Mouse (Mus musculus) adrenal gland, adult (tissue): ENCODE data around the gene Cdk5rap3.
A peak's percentile ranks its signal among the peaks of the same experiment; 100 is the strongest.

ENCODE experiments used
- DNase-seq, 2 experiments: peaks; one replicate each; pipeline ENCODE4 v3.0.0; 2022 to 2023; ENCODE audit warnings: low spot score in 1 of 2; ENCODE audit not compliant: inconsistent age in 2 of 2

The Cdk5rap3 gene

GRCm38 (mm10) chr11:96899449-96900306 lies 16.6 kb downstream of the Cdk5rap3 start:
- DNase-seq = no peak

- DNase-seq = no peak
Observed at GRCm38 (mm10) chr11:96895886-96896285, 20.4 kb downstream of the Cdk5rap3 start.

DNA sequence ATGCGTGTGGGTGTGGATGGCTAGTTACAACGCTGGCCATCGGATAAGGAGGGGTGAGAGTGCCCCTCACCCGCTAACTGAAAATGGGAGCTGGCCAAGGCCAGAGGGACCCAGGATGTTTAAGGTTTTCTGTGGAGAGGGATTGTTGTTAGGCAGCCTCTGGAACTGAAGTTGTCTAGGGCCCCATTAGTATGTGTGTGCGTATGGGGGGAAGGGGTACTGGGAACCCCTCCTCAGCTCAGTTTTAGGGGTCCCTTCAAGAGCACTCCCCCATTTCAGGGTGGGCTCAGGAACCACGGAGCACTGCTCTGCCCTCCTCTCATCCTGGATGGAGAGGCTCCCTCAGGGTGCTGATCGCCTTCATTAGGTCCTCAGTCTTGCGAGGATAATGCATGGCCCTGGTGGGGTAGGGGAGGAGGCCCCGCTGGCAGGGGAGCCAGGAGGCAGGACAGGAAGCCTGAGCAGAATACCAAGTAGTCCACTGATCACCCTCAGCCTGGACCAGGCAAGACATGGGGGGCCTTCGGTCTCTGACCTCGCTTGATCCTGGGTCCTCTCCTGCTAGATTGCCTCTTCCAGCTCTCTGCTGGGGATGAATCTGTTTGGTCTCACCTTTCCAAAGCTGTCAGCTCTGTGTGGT lies 23.0 kb downstream of the Cdk5rap3 start:
- no peak for DNase-seq

- no peak for DNase-seq
Observed at GRCm38 (mm10) chr11:96891784-96892527, 24.3 kb downstream of the Cdk5rap3 start.

- DNase-seq = no peak
Observed at GRCm38 (mm10) chr11:96886942-96887546, 29.3 kb downstream of the Cdk5rap3 start.

GRCm38 (mm10) chr11:96885901-96886340 lies 30.4 kb downstream of the Cdk5rap3 start:
- DNase-seq = no peak

GRCm38 (mm10) chr11:96880296-96880695 lies 36.0 kb downstream of the Cdk5rap3 start:
- DNase-seq = no peak

GRCm38 (mm10) chr11:96879359-96879758 lies 36.9 kb downstream of the Cdk5rap3 start:
- DNase-seq = no peak

DNA sequence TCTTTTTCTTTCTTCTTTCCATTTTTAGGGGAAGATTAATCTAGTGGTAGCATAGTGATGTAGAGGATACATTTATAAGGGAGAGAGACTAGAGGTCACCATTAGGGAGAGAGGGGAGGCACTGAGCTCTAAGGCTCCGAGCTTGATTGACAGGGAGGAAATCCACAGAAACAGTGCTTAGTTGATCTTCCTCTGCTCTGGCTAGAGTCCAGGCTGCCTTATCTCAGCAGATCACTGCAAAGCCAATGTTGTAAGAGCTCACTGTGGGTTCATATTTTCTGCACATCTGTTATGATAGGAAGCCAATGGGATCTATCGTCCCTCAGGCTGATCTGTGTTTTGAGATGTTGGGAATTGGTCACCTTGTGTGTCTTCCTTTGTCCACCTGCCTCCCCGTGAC lies 37.6 kb downstream of the Cdk5rap3 start:
- no peak for DNase-seq

- no peak for DNase-seq
Observed at GRCm38 (mm10) chr11:96877071-96877470, 39.2 kb downstream of the Cdk5rap3 start.

DNA sequence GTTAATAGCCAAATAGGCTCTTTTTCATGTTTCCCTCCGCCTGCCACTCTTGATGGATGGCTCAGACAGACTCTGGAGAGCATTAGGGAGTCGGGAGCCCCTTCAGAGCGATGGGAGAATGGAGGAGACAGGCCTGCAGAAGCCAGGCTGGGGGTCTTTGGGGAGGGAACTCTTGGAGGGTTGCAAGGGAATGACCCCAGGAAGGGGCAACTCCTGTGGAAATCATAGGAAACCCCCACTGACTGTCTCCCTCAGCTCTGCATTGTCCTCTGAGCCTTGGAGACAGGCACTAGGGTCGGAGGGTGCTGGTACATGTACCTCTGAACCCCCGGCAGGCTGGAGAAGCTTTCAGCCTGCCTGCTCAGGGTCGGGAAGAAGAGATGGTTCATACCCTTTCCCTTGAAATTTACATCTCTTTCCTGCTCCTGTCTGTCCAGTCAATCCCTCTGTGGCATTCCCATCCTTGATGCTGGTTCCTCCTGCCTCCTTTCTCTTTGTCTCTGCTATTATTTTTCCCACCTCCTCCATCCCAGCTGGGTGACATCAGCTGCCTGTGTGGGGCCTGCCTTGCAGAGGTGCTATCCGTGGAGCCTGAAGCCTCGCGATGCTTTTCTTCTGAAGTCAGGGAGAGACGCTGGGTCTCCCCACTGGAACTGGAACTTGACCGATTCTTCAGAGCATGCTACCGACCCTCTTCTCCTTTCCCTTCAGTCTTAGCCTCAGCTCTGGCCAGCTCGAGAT lies 39.8 kb downstream of the Cdk5rap3 start:
- no peak for DNase-seq

DNA sequence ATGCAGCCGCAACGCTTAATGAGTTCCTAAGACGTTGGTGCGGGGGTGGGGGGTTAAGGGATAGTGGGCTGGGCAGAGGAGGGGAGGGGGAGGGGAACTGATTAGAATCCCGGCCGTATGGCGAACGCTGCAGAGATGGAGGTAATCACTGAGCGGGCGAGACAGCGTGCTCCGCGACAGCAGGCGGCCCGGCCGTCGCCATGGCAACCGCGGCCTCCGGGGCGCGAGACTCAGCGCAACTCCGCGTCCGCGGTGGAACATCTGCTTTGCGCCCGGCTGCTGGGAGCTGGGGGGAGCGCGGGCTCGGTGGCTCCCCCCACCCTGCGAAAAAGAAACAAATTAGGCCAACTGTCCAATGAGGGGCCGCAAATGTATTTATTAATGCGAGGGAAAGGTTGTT lies 40.6 kb downstream of the Cdk5rap3 start:
- DNase-seq = peak; percentile 81 to 87

- no peak for DNase-seq
Observed at GRCm38 (mm10) chr11:96875270-96875669, 41.0 kb downstream of the Cdk5rap3 start.

GRCm38 (mm10) chr11:96873601-96874140 lies 42.6 kb downstream of the Cdk5rap3 start:
- no peak for DNase-seq

GRCm38 (mm10) chr11:96872441-96873379 lies 43.6 kb downstream of the Cdk5rap3 start:
- no peak for DNase-seq

GRCm38 (mm10) chr11:96867149-96867548 lies 49.1 kb downstream of the Cdk5rap3 start:
- peak; percentile 63 to 88 for DNase-seq

DNA sequence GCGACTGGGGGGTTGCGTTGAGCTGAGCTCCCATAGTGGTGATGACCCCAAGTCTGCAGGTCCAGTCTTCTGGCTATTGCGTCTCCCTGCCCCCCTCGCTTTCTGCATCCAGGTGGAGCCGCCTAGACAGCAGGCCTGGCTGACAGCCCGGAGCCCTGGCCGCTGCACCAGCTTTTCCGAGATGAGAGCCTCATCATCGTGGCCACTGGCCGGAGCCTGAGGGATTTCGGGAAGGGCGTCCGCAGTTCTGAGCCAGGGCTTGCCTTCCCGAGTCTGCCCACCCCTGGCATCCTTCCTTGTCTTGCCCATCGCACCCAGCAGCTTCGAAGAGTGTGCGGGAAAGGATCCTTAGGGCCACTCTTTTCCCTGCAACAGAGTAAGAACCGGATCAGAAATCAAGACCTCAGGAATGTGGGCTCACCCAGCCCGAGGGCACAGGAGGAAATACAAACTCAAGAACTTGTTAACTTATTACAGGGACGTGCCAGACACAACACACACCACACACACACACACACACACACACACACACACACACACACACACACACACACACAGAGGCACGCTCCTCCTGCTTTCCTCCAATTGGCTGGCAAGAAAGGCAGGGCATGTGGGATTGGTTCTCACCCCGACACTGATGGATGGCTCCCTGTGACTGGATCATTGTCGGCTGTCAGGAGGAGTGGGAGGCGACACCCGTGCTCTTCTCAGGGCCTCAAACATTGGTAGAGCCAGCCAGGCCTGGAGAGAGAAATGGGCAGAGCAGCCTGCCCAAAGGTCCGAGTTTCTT lies 52.9 kb downstream of the Cdk5rap3 start:
- peak; percentile 39 to 60 for DNase-seq

DNA sequence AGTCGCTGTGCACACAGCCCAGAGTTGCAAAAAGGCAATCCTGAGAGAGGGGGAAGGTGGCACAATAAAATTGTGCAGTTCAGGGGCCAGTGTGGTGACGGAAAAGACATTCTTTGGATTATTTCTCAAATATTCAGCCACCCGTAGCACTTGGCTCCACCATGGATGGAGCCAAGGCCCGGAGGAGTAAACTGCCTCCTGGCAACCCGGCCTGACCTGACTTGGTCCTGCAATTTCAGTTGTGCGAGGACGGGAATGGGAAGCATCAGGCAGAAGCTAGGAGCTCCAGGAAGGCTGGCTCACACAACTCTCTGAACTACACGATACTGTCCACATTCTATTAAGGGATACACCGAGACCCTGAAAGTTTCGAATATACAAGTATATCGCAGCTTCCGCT lies 53.8 kb downstream of the Cdk5rap3 start:
- DNase-seq = peak in 1 of 2 experiments; percentile 49
